Mouse (Mus musculus) left cerebral cortex, adult 11 months (tissue): ENCODE measurements around the gene Cyct.

ENCODE experiments used
- DNase-seq: peaks from one replicate; pipeline ENCODE4 v3.0.0; 2022; ENCODE audit warnings: low spot score

Gene Cyct

GRCm38 (mm10) chr2:76360226-76360625 is at the start of gene Cyct:
TSS of gene Cyct (minus strand) at chr2:76360450.
- no peak for DNase-seq

GRCm38 (mm10) chr2:76409986-76410385 is 49.7 kb upstream of the Cyct start:
- no peak for DNase-seq

GRCm38 (mm10) chr2:76409526-76409925 is 49.3 kb upstream of the Cyct start:
- DNase-seq = no peak

GRCm38 (mm10) chr2:76406937-76407441 is 46.7 kb upstream of the Cyct start:
- DNase-seq = peak; percentile 49

- peak; percentile 32 for DNase-seq
Measured at GRCm38 (mm10) chr2:76406151-76406936, 46.1 kb upstream of the Cyct start, which contains the start of gene Osbpl6. TSS of gene Osbpl6 (plus strand) at chr2:76406508.

GRCm38 (mm10) chr2:76405596-76406150 is 45.4 kb upstream of the Cyct start:
- DNase-seq = no peak

GRCm38 (mm10) chr2:76400178-76400577 is 39.9 kb upstream of the Cyct start:
- DNase-seq = no peak

- no peak for DNase-seq
Measured at GRCm38 (mm10) chr2:76386531-76386930, 26.3 kb upstream of the Cyct start.

GRCm38 (mm10) chr2:76378646-76379045 is 18.4 kb upstream of the Cyct start:
- no peak for DNase-seq

- DNase-seq = no peak
Measured at GRCm38 (mm10) chr2:76374544-76375206, 14.4 kb upstream of the Cyct start.

- DNase-seq = no peak
Measured at GRCm38 (mm10) chr2:76372244-76372643, 12.0 kb upstream of the Cyct start.

GRCm38 (mm10) chr2:76370656-76370922 is 10.3 kb upstream of the Cyct start:
- no peak for DNase-seq

- peak; percentile 64 for DNase-seq
Measured at GRCm38 (mm10) chr2:76369821-76370655, 9.8 kb upstream of the Cyct start, which contains the start of gene Rbm45. TSS of gene Rbm45 (plus strand) at chr2:76369984.

- DNase-seq = no peak
Measured at GRCm38 (mm10) chr2:76368861-76369660, 8.8 kb upstream of the Cyct start.

GRCm38 (mm10) chr2:76367188-76367922 is 7.1 kb upstream of the Cyct start:
- DNase-seq = peak; percentile 38

- DNase-seq = no peak
Measured at GRCm38 (mm10) chr2:76365811-76366210, 5.6 kb upstream of the Cyct start.

- no peak for DNase-seq
Measured at GRCm38 (mm10) chr2:76362111-76362510, 1.9 kb upstream of the Cyct start.

- DNase-seq = no peak
Measured at GRCm38 (mm10) chr2:76347839-76348238, 12.4 kb downstream of the Cyct start.

- no peak for DNase-seq
Measured at GRCm38 (mm10) chr2:76342146-76342545, 18.1 kb downstream of the Cyct start.
